Mouse (Mus musculus) hindbrain, embryonic 10.5 days (tissue): Measurements from ENCODE around the gene Mylpf. TPM values are rescaled to one million over a fixed set of nuclear protein-coding genes. Genes with fewer than 3 reads are reported as not detected.

Experiments used
- DNase-seq: peaks from one replicate; pipeline ENCODE4 v3.0.0-alpha.2; 2017; ENCODE audit warnings: low spot score
- H3K27ac ChIP-seq: fragments of 300-500 bp; sonication (generic); 2 replicates; pipeline ENCODE4 v1.5.1; 2016; ENCODE audit warnings: mild to moderate bottlenecking, moderate library complexity
- H3K27me3 ChIP-seq: fragments of 300-500 bp; sonication (generic); 2 replicates; pipeline ENCODE4 v1.6.1; 2016; ENCODE audit warnings: mild to moderate bottlenecking; ENCODE audit not compliant: poor library complexity, insufficient read depth, severe bottlenecking
- H3K36me3 ChIP-seq: fragments of 300-500 bp; sonication (generic); 2 replicates; pipeline ENCODE4 v1.6.1; 2016; ENCODE audit warnings: mild to moderate bottlenecking, moderate library complexity
- H3K4me1 ChIP-seq: fragments of 300-500 bp; sonication (generic); replicated peaks from 2 replicates; pipeline ENCODE4 v1.6.1; 2016; ENCODE audit warnings: mild to moderate bottlenecking
- H3K4me3 ChIP-seq: fragments of 300-500 bp; sonication (generic); 2 replicates; pipeline ENCODE4 v1.5.1; 2016; ENCODE audit warnings: mild to moderate bottlenecking, moderate library complexity
- H3K9me3 ChIP-seq: fragments of 300-500 bp; sonication (generic); 2 replicates; pipeline ENCODE4 v1.6.1; 2016; ENCODE audit warnings: mild to moderate bottlenecking, moderate library complexity
- WGBS: fragments of 180-500 bp; shearing (Covaris S2); methylation state at CpG from one replicate; pipeline ENCODE4 v1.1.7; 2016; 5-methylcytosine and 5-hydroxymethylcytosine counted together
- polyA plus RNA-seq: library from polyadenylated mRNA; unstranded; fragments of >200 nt; fragmentation: Nextera tagmentation; extraction: Ambion mirVana; gene quantifications from 2 replicates; pipeline ENCODE4 v1.2.1, GENCODE M21; 2016

Mylpf gene
- polyA plus RNA-seq, 1 experiment from 2014 or later, result 17.7 TPM

GRCm38 (mm10) chr7:127260309-127261111, 51.8 kb downstream of the Mylpf start, which contains the start of gene Dctpp1:
Gene Dctpp1 (minus strand): TSS chr7:127260709.
- DNase-seq, result peak; percentile 98
- Histone ChIP-seq H3K4me1 (peaks cover 24% of the 10 kb centered on the region), H3K36me3 (peaks cover 34% of the 10 kb centered on the region), H3K4me3 (peak within 1 kb of the TSS; percentile 72), H3K9me3 (no peaks in the 10 kb centered on the region), H3K27ac (peak within 1 kb of the TSS; percentile 88), H3K27me3 (no peaks in the 10 kb centered on the region)
- WGBS, result under 1% methylated on average over 50 of the region's 50 CpGs

- 86% methylated on average over 10 of the region's 10 CpGs for WGBS
- no peaks in the 10 kb centered on the region for H3K9me3 ChIP-seq
- H3K27me3 ChIP-seq, result no peaks in the 10 kb centered on the region
- no peak for DNase-seq
- no peak overlapping the region for H3K27ac ChIP-seq
- peaks cover 24% of the 10 kb centered on the region for H3K4me1 ChIP-seq
- no peak overlapping the region for H3K4me3 ChIP-seq
- peaks cover 16% of the 10 kb centered on the region for H3K36me3 ChIP-seq
Observed at GRCm38 (mm10) chr7:127262218-127262961, 53.7 kb downstream of the Mylpf start.

GRCm38 (mm10) chr7:127263526-127263925, 54.8 kb downstream of the Mylpf start:
- Histone ChIP-seq H3K4me1 (peaks cover 23% of the 10 kb centered on the region), H3K9me3 (peaks cover 6% of the 10 kb centered on the region; the same call in 1 of the 2 replicates), H3K36me3 (peaks cover 9% of the 10 kb centered on the region; the same call in 1 of the 2 replicates), H3K27ac (no peak overlapping the region), H3K27me3 (no peaks in the 10 kb centered on the region), H3K4me3 (no peak overlapping the region)
- WGBS, result 89% methylated on average over 3 of the region's 3 CpGs
- DNase-seq, result no peak

Other genes with a start within 250 kb of the Mylpf start
- gene Cdipt, start 233.0 kb upstream of the Mylpf start, polyA plus RNA-seq, result 92.5 and 103 TPM in 2 replicates
- 0.63 and 1.0 TPM in 2 replicates for gene Cdiptos, start 232.8 kb upstream of the Mylpf start, polyA plus RNA-seq
- 5.0 and 6.1 TPM in 2 replicates for gene Mvp, start 194.3 kb upstream of the Mylpf start, polyA plus RNA-seq
- 0.25 and 0.55 TPM in 2 replicates for gene Pagr1b, start 192.4 kb upstream of the Mylpf start, polyA plus RNA-seq
- gene Pagr1a, start 191.5 kb upstream of the Mylpf start, polyA plus RNA-seq, result 84.3 and 130 TPM in 2 replicates
- gene Gm42742, start 187.8 kb upstream of the Mylpf start, polyA plus RNA-seq, result 17.6 and 75.1 TPM in 2 replicates
- gene Prrt2, start 187.7 kb upstream of the Mylpf start, polyA plus RNA-seq, result 3.3 and 4.4 TPM in 2 replicates
- gene Maz, start 181.9 kb upstream of the Mylpf start, polyA plus RNA-seq, result 66.7 and 83.1 TPM in 2 replicates
- gene Kif22, start 166.4 kb upstream of the Mylpf start, polyA plus RNA-seq, result 161 and 193 TPM in 2 replicates
- gene Zg16, start 121.6 kb upstream of the Mylpf start, polyA plus RNA-seq, result not detected in 2 replicates
- 0.80 and 0.81 TPM in 2 replicates for gene AI467606, start 117.5 kb upstream of the Mylpf start, polyA plus RNA-seq
- gene Qprt, start 86.7 kb upstream of the Mylpf start, polyA plus RNA-seq, result 2.6 and 4.9 TPM in 2 replicates
- gene Spn, start 71.1 kb upstream of the Mylpf start, polyA plus RNA-seq, result not detected in 2 replicates
- 94.4 and 96.0 TPM in 2 replicates for gene Cd2bp2, start 12.8 kb upstream of the Mylpf start, polyA plus RNA-seq
- gene Tbc1d10b, start 422 bp upstream of the Mylpf start, polyA plus RNA-seq, result 25.6 and 28.2 TPM in 2 replicates
- gene Zfp553, start 24.2 kb downstream of the Mylpf start, polyA plus RNA-seq, result 78.7 and 81.0 TPM in 2 replicates
- gene Sept1, start 24.2 kb downstream of the Mylpf start, polyA plus RNA-seq, result 32.4 and 33.8 TPM in 2 replicates
- 62.4 and 70.1 TPM in 2 replicates for gene Zfp771, start 35.4 kb downstream of the Mylpf start, polyA plus RNA-seq
- 284 and 329 TPM in 2 replicates for gene Dctpp1, start 51.8 kb downstream of the Mylpf start, polyA plus RNA-seq
- 69.8 and 76.2 TPM in 2 replicates for gene Sephs2, start 65.2 kb downstream of the Mylpf start, polyA plus RNA-seq
- gene Itgal, start 87.4 kb downstream of the Mylpf start, polyA plus RNA-seq, result 0.68 and 0.98 TPM in 2 replicates
- 18.8 and 20.4 TPM in 2 replicates for gene Zfp768, start 136.7 kb downstream of the Mylpf start, polyA plus RNA-seq
- 7.9 and 9.5 TPM in 2 replicates for gene Zfp747, start 167.2 kb downstream of the Mylpf start, polyA plus RNA-seq
- 5.3 and 6.2 TPM in 2 replicates for gene 9130019O22Rik, start 178.3 kb downstream of the Mylpf start, polyA plus RNA-seq
- gene E430018J23Rik, start 184.7 kb downstream of the Mylpf start, polyA plus RNA-seq, result 5.4 and 6.7 TPM in 2 replicates
- gene Zfp764, start 197.9 kb downstream of the Mylpf start, polyA plus RNA-seq, result 6.6 and 7.1 TPM in 2 replicates
- 35.6 and 39.4 TPM in 2 replicates for gene Zfp688, start 213.2 kb downstream of the Mylpf start, polyA plus RNA-seq
- gene Zfp689, start 240.3 kb downstream of the Mylpf start, polyA plus RNA-seq, result 14.8 and 15.7 TPM in 2 replicates